Mouse (Mus musculus) bone marrow, adult 2 months (tissue): ENCODE measurements around the gene Mrgpra4. TPM values are rescaled to one million over a fixed set of nuclear protein-coding genes. Genes with fewer than 3 reads are reported as not detected.

Source experiments
- H3K27ac ChIP-seq: fragments of 200-500 bp; 2 replicates; pipeline ENCODE4 v1.5.1; 2012; ENCODE audit warnings: low read depth, mild to moderate bottlenecking, control low read depth, inconsistent platforms, low read length; ENCODE audit not compliant: control insufficient read depth, poor library complexity, insufficient read depth
- H3K4me1 ChIP-seq: fragments of 200-500 bp; 2 replicates; pipeline ENCODE4 v1.6.1; 2011; ENCODE audit warnings: low read length; ENCODE audit not compliant: control insufficient read depth, insufficient read depth
- H3K4me3 ChIP-seq: fragments of 200-500 bp; replicated peaks from 2 replicates; pipeline ENCODE3; 2011; ENCODE audit warnings: mild to moderate bottlenecking, low read depth, low read length, control low read depth; ENCODE audit not compliant: control insufficient read depth
- CTCF ChIP-seq: fragments of 200-500 bp; IDR thresholded peaks from 2 replicates; pipeline ENCODE4 v1.5.1; 2011; ENCODE audit warnings: low read length, control low read depth; ENCODE audit not compliant: control insufficient read depth, insufficient read depth
- POLR2A ChIP-seq: fragments of 200-500 bp; IDR thresholded peaks from 2 replicates; pipeline ENCODE4 v1.6.1; 2011; ENCODE audit warnings: low read depth, mild to moderate bottlenecking, control low read depth, low read length, borderline replicate concordance; ENCODE audit not compliant: control insufficient read depth
- WGBS: fragments of 180-500 bp; shearing (Covaris S2); methylation state at CpG from one replicate; pipeline ENCODE4 v1.1.7; 2018; 5-methylcytosine and 5-hydroxymethylcytosine counted together
- polyA plus RNA-seq: library from polyadenylated mRNA; stranded (reverse); fragments of >200 nt; gene quantifications from 2 replicates; pipeline ENCODE4 v1.2.4, GENCODE M21; 2011; ENCODE audit warnings: low replicate concordance; ENCODE audit not compliant: missing spikeins, insufficient read depth, insufficient read length

Mrgpra4 gene
- not detected in 2 replicates for polyA plus RNA-seq

DNA sequence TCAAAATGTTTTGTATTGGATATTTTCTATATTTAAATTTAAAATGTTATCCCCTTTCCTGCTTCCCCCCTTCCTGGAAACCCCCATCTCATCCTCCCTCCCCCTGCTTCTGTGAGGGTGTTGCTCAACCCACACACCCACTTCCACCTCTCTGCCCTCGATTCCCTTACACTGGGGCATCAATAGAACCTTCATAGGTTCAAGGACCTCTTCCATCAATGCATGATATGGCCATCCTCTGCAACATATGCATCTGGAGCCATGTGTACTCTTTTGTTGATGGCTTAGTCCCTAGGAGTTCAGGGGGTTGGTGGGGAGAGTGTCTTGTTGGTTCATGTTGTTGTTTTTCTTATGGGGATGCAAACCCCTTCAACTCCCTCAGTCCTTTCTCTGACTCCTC lies at the start of gene Mrgpra4:
Gene Mrgpra4 (minus strand): TSS at position 101 of the 400 bp plus-strand sequence.
- Histone ChIP-seq H3K4me3 (no peak within 1 kb of the TSS), H3K4me1 (no peaks in the 10 kb centered on the region), H3K27ac (no peak within 1 kb of the TSS)
- TF ChIP-seq POLR2A (no peak), CTCF (no peak)
- WGBS: 52% methylated on average over 1 of the region's 1 CpGs

DNA sequence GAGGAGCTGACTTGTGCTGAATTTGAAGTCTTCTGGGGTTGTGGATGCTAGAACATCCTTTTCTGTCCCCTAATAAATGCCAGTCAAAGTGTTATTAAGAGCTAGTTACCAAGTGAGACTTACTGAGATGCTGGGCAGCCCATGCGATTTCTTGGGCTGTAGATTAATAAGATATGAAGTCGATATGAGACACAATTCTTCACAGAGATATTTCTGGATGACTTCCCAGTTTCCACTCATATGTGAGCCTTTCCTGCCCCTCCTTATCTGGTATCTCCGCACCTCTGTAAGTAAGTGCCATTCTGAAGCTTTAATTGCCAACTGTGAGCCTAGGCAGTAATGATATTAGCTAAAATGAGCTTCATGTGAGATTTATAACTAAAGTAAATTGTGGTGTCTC lies 45.6 kb upstream of the Mrgpra4 start, which contains the start of gene Mrgprx1:
Gene Mrgprx1 (minus strand): TSS at position 101 of the 400 bp plus-strand sequence.
- Histone ChIP-seq H3K4me3 (no peak within 1 kb of the TSS), H3K4me1 (no peaks in the 10 kb centered on the region), H3K27ac (no peak within 1 kb of the TSS)
- WGBS: 75% methylated on average over 3 of the region's 3 CpGs
- TF ChIP-seq POLR2A: no peak
- TF ChIP-seq CTCF: no peak

DNA sequence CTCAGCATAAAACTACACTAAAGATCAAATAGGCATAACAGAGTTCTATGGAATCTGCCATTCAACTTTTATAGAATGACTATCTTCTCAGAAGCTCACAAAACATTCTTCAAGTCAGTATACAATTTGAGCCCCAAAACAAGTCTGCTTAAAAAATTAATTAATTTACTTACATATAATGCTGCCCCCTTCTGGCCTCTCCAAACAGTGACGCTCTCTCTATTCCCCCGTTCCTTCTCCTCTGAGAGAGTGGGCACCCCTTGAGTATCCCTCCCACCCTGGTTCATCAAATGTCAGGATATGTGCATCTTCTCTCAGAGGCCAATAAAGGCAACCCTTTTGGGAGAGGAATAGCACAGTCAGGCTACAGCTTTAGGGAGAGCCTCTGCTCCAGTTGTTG lies 36.0 kb upstream of the Mrgpra4 start:
- Histone ChIP-seq H3K27ac (no peak overlapping the region), H3K4me3 (no peak overlapping the region), H3K4me1 (no peaks in the 10 kb centered on the region)
- no peak for TF ChIP-seq POLR2A
- TF ChIP-seq CTCF: no peak
- WGBS: 35% methylated on average over 2 of the region's 2 CpGs

DNA sequence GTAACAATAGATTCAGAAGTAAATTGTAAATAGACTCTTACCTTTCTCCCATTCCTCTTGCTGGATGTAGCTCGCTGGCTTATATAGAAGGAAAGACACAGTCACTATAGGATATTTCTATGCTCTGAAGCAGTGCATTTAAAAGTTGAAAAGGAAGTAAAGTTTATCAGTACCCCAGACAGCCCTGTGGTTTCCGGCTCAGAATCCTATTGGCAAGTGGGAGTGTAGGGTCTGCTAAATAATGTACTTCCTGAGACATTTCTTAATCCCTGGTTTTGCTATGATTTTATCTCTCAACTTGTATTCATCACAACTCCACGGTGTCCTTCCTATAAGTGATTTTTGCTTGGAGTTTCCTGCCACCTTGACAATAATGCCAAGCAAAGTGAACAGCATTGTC lies 13.8 kb upstream of the Mrgpra4 start:
- WGBS: 41% methylated on average over 3 of the region's 3 CpGs
- Histone ChIP-seq H3K4me3 (no peak overlapping the region), H3K27ac (no peak overlapping the region), H3K4me1 (no peaks in the 10 kb centered on the region)
- TF ChIP-seq CTCF (no peak), POLR2A (no peak)

DNA sequence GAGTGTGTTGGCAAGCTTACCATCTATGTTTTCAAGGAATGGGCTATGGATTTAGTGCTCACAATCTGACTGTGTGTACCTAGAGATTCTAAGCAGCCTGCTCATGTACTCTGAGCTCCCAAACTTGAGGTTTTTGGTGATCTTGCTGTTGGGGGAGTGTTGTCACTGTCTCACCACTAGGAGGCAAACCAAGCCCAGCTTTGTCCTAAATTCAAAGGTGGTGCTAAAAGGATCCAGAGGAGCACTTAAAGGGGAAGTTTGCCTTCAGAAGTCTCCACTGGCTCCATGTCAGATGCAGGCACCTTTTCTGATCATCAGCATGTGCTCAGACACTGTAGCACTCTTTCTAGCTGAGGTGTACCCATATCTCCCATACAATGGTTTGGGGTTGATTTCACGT lies 4.9 kb upstream of the Mrgpra4 start:
- WGBS: 21% methylated on average over 1 of the region's 1 CpGs

More for the DNA sequence above, 4.9 kb upstream of the Mrgpra4 start:
- H3K4me1 ChIP-seq: no peaks in the 10 kb centered on the region
- no peak overlapping the region for H3K4me3 ChIP-seq
- H3K27ac ChIP-seq: no peak overlapping the region
- TF ChIP-seq POLR2A: no peak
- no peak for TF ChIP-seq CTCF

Other genes starting within 250 kb of the Mrgpra4 start
- gene Mrgprx1, start 45.5 kb upstream of the Mrgpra4 start, polyA plus RNA-seq: not detected in 2 replicates
- gene Mrgprb5, start 186.9 kb upstream of the Mrgpra4 start, polyA plus RNA-seq: not detected in 2 replicates
- not detected in 2 replicates for gene Mrgprb4, start 217.2 kb upstream of the Mrgpra4 start, polyA plus RNA-seq